Mouse (Mus musculus): ENCODE measurements around the gene Actr5.

- TF ChIP-seq CTCF (IDR thresholded peaks at IDR 0.05; ENCODE audit: extremely low read depth, insufficient read length, insufficient replicate concordance, low read depth, low read length) (peak; percentile 89), POLR2A (IDR thresholded peaks at IDR 0.05; ENCODE audit: low read depth, low read length) (no peak)
These were observed 28.3 kb downstream of the Actr5 start for GRCm38 (mm10) chr2:158652985-158653384.
